Mouse (Mus musculus): ENCODE results near the gene Alad. TPM values are rescaled to one million over a fixed set of nuclear protein-coding genes. Genes with fewer than 3 reads are reported as not detected.
A peak's percentile ranks its signal among the peaks of the same experiment; 100 is the strongest.

The Alad gene
- total and polyA plus RNA-seq, 2 experiments from 2014 or later = 37.6 to 74.9 TPM

DNA sequence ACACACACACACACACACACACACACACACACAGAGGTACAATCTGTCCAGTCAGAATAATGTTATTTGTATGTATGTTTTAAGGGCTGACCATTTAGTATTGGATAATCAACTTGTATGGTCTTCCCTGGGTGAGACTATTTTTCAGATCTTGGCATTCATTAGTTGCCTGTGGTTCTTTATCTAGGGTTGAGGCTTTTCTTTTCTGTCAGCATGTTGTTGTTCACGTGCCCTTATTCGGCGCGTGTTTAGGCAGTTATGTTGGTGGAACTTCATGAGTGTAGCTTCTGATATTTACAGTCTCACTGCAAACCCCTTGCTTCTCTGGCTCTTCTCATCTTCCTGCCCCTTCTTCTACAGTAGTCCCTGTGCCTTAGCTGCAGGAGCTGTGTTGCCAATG, 7.9 kb upstream of the Alad start:
- no peak overlapping the region for H3K4me3 ChIP-seq (ENCODE audit: low read depth, low read length)
- H3K27me3 ChIP-seq (ENCODE audit: insufficient read depth, low read length) = no peaks in the 10 kb centered on the region
- TF ChIP-seq CTCF (IDR thresholded peaks at IDR 0.05; ENCODE audit: low read depth) = no peak
- H3K4me2 ChIP-seq (ENCODE audit: low read depth) = no peak overlapping the region
- H3K9ac ChIP-seq = no peak overlapping the region
- no peak overlapping the region for H3K27ac ChIP-seq (ENCODE audit: low read depth, low read length)
- H3K9me3 ChIP-seq (ENCODE audit: low read length) = no peaks in the 10 kb centered on the region
- no peak for DNase-seq
- no peaks in the 10 kb centered on the region for H3K36me3 ChIP-seq (ENCODE audit: insufficient read depth)
- no peak for ATAC-seq
- 0 out of 2 replicates have a peak, but pooled peaks cover 5% of the 10 kb centered on the region for H3K4me1 ChIP-seq (ENCODE audit: insufficient read depth)
- WGBS = 89% methylated on average over 4 of the region's 4 CpGs

DNA sequence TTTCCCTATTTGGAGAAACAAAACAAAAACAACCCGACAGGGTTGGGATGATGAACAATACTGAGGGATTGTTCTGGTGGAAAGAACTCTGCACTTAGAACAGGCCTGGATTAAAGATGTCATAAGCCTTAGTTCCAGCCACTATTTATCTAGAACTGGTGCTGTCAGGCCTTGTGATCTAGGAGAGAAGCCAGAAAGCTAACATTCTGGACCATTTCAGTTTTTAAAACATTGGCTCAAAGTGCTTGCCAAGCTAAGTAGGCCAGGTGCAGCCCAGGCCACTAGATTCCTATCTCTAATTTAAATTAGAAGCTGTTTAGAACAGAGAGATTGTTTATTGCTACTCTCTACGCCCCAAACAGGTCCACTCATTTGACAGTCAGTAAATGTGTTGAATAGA, 6.5 kb upstream of the Alad start:
- Histone ChIP-seq H3K4me1 (ENCODE audit: insufficient read depth) (0 out of 2 replicates have a peak, but pooled peaks cover 5% of the 10 kb centered on the region), H3K36me3 (ENCODE audit: insufficient read depth) (no peaks in the 10 kb centered on the region), H3K9ac (no peak overlapping the region), H3K4me2 (ENCODE audit: low read depth) (no peak overlapping the region), H3K27me3 (ENCODE audit: insufficient read depth, low read length) (no peaks in the 10 kb centered on the region), H3K27ac (ENCODE audit: low read depth, low read length) (no peak overlapping the region), H3K4me3 (ENCODE audit: low read depth, low read length) (no peak overlapping the region), H3K9me3 (ENCODE audit: low read length) (no peaks in the 10 kb centered on the region)
- 57% methylated on average over 2 of the region's 2 CpGs for WGBS
- DNase-seq (no peak), ATAC-seq (no peak)
- TF ChIP-seq CTCF (IDR thresholded peaks at IDR 0.05; ENCODE audit: low read depth) = no peak

DNA sequence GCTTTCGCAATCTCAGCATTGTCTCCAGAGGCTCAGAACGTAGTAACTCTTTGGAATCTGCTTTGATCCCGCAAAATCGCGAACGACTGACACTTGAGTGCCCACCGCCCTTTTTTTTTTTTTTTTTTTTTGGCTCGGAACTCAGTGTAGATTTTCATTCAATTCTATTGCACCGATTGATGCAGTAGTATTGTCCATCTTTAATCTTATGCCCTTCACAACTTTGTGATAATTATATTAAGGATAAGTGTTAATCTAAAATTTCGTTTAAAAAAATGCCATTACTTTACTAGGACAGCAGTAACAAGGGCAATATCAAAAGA, 5.7 kb upstream of the Alad start:
- no peaks in the 10 kb centered on the region for H3K36me3 ChIP-seq (ENCODE audit: insufficient read depth)
- peak overlapping the region; percentile 87 for H3K9ac ChIP-seq
- peak overlapping the region; percentile 65 for H3K4me3 ChIP-seq (ENCODE audit: low read depth, low read length)
- peak overlapping the region; percentile 98; the same call in 1 of the 2 replicates for H3K27ac ChIP-seq (ENCODE audit: low read depth, low read length)
- no peak for ATAC-seq
- H3K4me2 ChIP-seq (ENCODE audit: low read depth) = peak overlapping the region; percentile 86
- H3K27me3 ChIP-seq (ENCODE audit: insufficient read depth, low read length) = no peaks in the 10 kb centered on the region
- no peaks in the 10 kb centered on the region for H3K9me3 ChIP-seq (ENCODE audit: low read length)
- H3K4me1 ChIP-seq (ENCODE audit: insufficient read depth) = 0 out of 2 replicates have a peak, but pooled peaks cover 5% of the 10 kb centered on the region
- no peak for TF ChIP-seq CTCF (IDR thresholded peaks at IDR 0.05; ENCODE audit: low read depth)
- DNase-seq = no peak
- WGBS = under 1% methylated on average over 10 of the region's 10 CpGs

DNA sequence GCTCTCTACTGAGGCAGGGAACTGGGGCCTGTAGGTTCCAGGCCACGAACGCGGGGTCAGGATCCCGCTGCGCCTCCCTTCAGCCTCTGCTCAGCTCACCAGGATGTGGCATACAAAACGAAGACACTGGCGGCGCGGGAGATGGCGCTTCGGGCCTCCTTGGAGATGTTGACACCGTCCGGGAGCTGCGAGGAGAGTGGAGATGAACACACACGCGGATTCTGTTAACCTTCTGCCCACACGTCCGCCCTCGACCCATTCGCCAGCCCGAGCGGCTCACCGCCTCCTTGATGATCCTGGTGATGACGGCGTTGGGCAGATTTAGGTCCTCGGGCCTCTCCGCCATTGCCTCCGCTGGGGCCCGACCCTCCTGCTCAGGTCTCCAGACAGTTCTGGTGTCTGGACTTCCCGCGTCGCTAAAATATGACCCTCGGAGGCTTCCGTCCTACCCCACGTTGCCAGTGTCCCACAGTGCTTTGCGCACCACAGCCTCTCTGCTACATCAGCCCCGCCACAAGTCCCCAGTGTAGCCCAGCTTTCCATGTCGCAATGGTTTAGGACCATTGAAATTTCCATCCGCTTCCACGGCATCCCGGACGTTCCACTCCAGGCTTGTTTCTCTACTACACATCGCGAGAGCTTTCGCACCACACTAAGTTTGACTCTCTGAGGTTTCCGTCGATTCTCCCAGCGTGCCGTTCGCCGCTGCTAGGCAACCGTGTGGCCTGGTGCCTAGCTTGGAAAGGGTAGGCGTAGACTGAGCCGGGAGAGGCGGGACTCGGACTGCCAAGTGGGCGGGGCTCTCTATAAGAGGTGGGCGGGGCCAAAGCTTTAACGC, 5.2 kb upstream of the Alad start, which contains the start of the genes Pole3 and 4933430I17Rik:
Gene Pole3, minus strand, starts transcription at position 418 of the 838 bp plus-strand sequence.
Gene 4933430I17Rik, plus strand, starts transcription at position 719 of the 838 bp plus-strand sequence.
- ATAC-seq (peak; percentile 98), DNase-seq (peak; percentile 100)
- H3K27me3 ChIP-seq (ENCODE audit: insufficient read depth, low read length) = no peaks in the 10 kb centered on the region
- peak within 1 kb of the TSS; percentile 87 for H3K9ac ChIP-seq
- no peaks in the 10 kb centered on the region for H3K9me3 ChIP-seq (ENCODE audit: low read length)
- no peaks in the 10 kb centered on the region for H3K36me3 ChIP-seq (ENCODE audit: insufficient read depth)
- no peak for TF ChIP-seq CTCF (IDR thresholded peaks at IDR 0.05; ENCODE audit: low read depth)
- peak within 1 kb of the TSS; percentile 65 for H3K4me3 ChIP-seq (ENCODE audit: low read depth, low read length)
- H3K4me1 ChIP-seq (ENCODE audit: insufficient read depth) = 0 out of 2 replicates have a peak, but pooled peaks cover 5% of the 10 kb centered on the region
- peak within 1 kb of the TSS; percentile 86 for H3K4me2 ChIP-seq (ENCODE audit: low read depth)
- peak within 1 kb of the TSS; percentile 98 for H3K27ac ChIP-seq (ENCODE audit: low read depth, low read length)
- WGBS = 2% methylated on average over 59 of the region's 59 CpGs

DNA sequence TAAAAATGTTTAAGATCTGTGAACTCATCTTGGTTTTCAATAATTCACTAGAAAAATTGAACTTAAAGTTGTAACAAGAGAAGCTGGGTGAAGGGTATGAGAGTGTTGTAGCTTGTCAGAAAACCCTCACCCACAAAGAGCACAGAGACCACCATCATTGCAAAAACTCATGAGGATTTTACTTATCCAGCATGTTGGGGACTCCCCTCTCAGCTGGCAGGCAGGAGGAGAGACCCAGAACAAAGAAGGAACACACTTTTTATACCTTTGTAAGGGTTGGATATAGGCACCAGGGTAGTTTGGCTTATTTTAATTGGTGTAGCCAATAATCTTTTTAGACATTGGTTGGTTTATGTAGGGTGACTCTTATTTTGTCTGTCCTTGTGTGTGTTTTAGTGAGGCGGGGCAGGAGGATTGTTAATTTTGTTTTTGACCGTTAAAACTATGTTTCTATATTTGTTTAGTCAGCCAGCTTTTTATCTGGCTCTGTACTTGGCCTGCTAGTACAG, 1.2 kb upstream of the Alad start:
- Histone ChIP-seq H3K9ac (no peak overlapping the region), H3K4me2 (ENCODE audit: low read depth) (no peak overlapping the region), H3K27ac (ENCODE audit: low read depth, low read length) (no peak overlapping the region), H3K9me3 (ENCODE audit: low read length) (no peaks in the 10 kb centered on the region), H3K4me3 (ENCODE audit: low read depth, low read length) (no peak overlapping the region), H3K27me3 (ENCODE audit: insufficient read depth, low read length) (no peaks in the 10 kb centered on the region), H3K4me1 (ENCODE audit: insufficient read depth) (peaks cover 12% of the 10 kb centered on the region; the same call in 1 of the 2 replicates), H3K36me3 (ENCODE audit: insufficient read depth) (no peaks in the 10 kb centered on the region)
- DNase-seq (no peak), ATAC-seq (no peak)
- TF ChIP-seq CTCF (IDR thresholded peaks at IDR 0.05; ENCODE audit: low read depth) = no peak
- WGBS = 94% methylated on average over 2 of the region's 2 CpGs

DNA sequence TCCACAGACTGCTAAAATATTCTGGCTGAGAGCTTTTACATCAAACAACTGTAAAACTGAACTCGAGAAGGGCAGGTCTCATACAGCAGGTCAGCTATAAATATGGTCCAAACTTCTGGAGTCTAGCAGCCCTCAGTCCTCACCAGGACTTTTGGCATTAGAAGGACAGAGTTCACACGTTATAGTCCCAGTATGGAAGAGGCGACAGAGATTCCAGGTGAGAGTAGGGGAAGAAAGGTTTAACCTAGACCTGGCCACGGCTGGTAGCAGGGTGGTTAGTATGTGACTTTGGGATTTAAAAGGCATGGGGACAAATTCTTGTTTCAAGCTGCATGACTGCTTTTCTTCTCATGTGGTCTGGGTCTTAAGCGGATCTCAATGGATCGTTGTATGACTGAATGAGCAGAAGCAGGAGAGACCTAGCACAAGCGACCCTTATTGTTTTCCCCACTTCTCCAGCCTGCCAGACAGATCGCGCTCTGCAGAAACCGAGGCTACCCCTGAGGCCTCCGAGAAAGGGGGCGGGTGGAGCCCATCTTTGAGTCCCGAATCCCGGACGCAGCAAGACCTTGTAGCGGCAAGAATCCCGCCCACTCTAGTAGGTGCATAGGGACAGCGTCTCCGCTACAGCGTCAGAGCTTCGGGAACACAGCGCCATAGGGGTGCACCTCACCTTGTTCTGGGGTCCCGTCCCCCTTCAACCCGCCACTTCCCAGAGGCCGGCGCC, 433 bp downstream of the Alad start:
- 1% methylated on average over 26 of the region's 26 CpGs for WGBS
- peak; percentile 79 for ATAC-seq
- no peaks in the 10 kb centered on the region for H3K36me3 ChIP-seq (ENCODE audit: insufficient read depth)

More for the DNA sequence above, 433 bp downstream of the Alad start:
- H3K9me3 ChIP-seq (ENCODE audit: low read length) = no peaks in the 10 kb centered on the region
- DNase-seq = no peak
- peaks cover 11% of the 10 kb centered on the region; the same call in 1 of the 2 replicates for H3K4me1 ChIP-seq (ENCODE audit: insufficient read depth)
- peak overlapping the region; percentile 59 for H3K4me3 ChIP-seq (ENCODE audit: low read depth, low read length)
- TF ChIP-seq CTCF (IDR thresholded peaks at IDR 0.05; ENCODE audit: low read depth) = no peak
- H3K9ac ChIP-seq = peak overlapping the region; percentile 68
- H3K27me3 ChIP-seq (ENCODE audit: insufficient read depth, low read length) = no peaks in the 10 kb centered on the region
- peak overlapping the region; percentile 72 for H3K4me2 ChIP-seq (ENCODE audit: low read depth)
- peak overlapping the region; percentile 66 for H3K27ac ChIP-seq (ENCODE audit: low read depth, low read length)
